In the genomic region with DNA sequence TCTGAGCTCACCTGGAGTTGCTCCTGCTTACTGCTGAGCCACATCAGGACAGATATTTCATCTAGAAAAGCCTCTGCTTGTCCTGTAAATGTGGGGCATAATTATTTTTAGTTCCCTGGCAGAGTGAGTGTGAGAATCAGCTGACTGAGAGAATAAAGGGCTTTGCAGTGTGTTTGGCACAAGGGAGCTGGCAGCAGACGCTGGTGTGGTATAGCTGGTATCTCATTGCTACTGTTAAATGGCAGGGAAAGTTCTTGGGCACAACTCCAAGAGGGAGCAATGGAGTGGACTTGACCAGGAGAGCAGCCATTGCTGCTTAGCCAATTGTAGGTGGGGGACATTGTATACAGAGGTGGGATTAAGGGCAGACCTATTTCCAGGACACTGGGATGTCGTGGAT, we compare ENCODE assay signal across 14 mouse cellular contexts.
DNase-seq lines count a peak whose midpoint lies in the region; ATAC-seq and TF ChIP-seq lines count a peak whose summit lies in the region.
"Had no signal": no experiment of that assay in that cellular context is flagged by ENCODE, and none has a peak within 500 bp of the region (broad histone marks: within the 10 kb centered on the region; RNA-seq: fewer than 3 reads in every experiment).

No protein-coding gene starts in this region.

- no peak overlapping the region for H3K4me2 ChIP-seq in hindbrain, postnatal 0 days (ENCODE audit: low read depth, low read length)
- H3K4me2 ChIP-seq in hindbrain, embryonic 12.5 days (replicated peaks), result no peak overlapping the region
- no peak overlapping the region for H3K4me2 ChIP-seq in forebrain, embryonic 16.5 days (ENCODE audit: low read length)
- no peak overlapping the region for H3K4me2 ChIP-seq in heart, postnatal 0 days (ENCODE audit: low read depth, low read length)
- H3K4me2 ChIP-seq in kidney, embryonic 14.5 days (replicated peaks; ENCODE audit: low read depth, low read length), result no peak overlapping the region
- H3K4me2 ChIP-seq: hindbrain, embryonic 13.5 days; limb, embryonic 15.5 days had no signal

- H3K9ac ChIP-seq in hindbrain, postnatal 0 days (replicated peaks; ENCODE audit: low read length), result no peak overlapping the region
- H3K9ac ChIP-seq in hindbrain, embryonic 12.5 days, result no peak overlapping the region
- no peak overlapping the region for H3K9ac ChIP-seq in forebrain, embryonic 16.5 days (replicated peaks; ENCODE audit: low read depth, low read length)
- H3K9ac ChIP-seq in heart, postnatal 0 days (replicated peaks; ENCODE audit: low read depth, low read length), result no peak overlapping the region
- no peak overlapping the region for H3K9ac ChIP-seq in kidney, embryonic 14.5 days (ENCODE audit: low read depth, low read length)
- H3K9ac ChIP-seq: hindbrain, embryonic 13.5 days; limb, embryonic 15.5 days had no signal

- H3K9me3 ChIP-seq in hindbrain, postnatal 0 days (ENCODE audit: low read length), result no peaks in the 10 kb centered on the region
- H3K9me3 ChIP-seq in hindbrain, embryonic 12.5 days (replicated peaks), result no peaks in the 10 kb centered on the region
- no peaks in the 10 kb centered on the region for H3K9me3 ChIP-seq in forebrain, embryonic 16.5 days (ENCODE audit: control insufficient read depth, low read length)
- no peaks in the 10 kb centered on the region for H3K9me3 ChIP-seq in heart, postnatal 0 days (replicated peaks; ENCODE audit: control insufficient read depth, low read length)
- H3K9me3 ChIP-seq in kidney, embryonic 14.5 days (ENCODE audit: control insufficient read depth, low read length), result no peaks in the 10 kb centered on the region
- H3K9me3 ChIP-seq: hindbrain, embryonic 13.5 days; limb, embryonic 15.5 days had no signal

- H3K27ac ChIP-seq in hindbrain, postnatal 0 days, result no peak overlapping the region
- H3K27ac ChIP-seq in hindbrain, embryonic 12.5 days, result no peak overlapping the region
- no peak overlapping the region for H3K27ac ChIP-seq in forebrain, embryonic 16.5 days (ENCODE audit: low read length)
- H3K27ac ChIP-seq in heart, postnatal 0 days (ENCODE audit: low read depth), result no peak overlapping the region; the same call in 1 of the 2 replicates
- no peak overlapping the region for H3K27ac ChIP-seq in kidney, embryonic 14.5 days (ENCODE audit: low read depth, low read length)
- H3K27ac ChIP-seq: hindbrain, embryonic 13.5 days; limb, embryonic 15.5 days had no signal

- intact Hi-C loops in left cerebral cortex, postnatal 25 days (cut with DNase I), result loop anchor here (10.0 kb wide), 1 partner anchor 147 kb away; no protein-coding TSS in a partner anchor

- peaks cover 22% of the 10 kb centered on the region for H3K4me1 ChIP-seq in hindbrain, postnatal 0 days (ENCODE audit: insufficient read depth, low read length)
- H3K4me1 ChIP-seq in hindbrain, embryonic 12.5 days, result peaks cover 15% of the 10 kb centered on the region
- H3K4me1 ChIP-seq in forebrain, embryonic 16.5 days (replicated peaks; ENCODE audit: control insufficient read depth, insufficient read depth, low read length), result peaks cover 23% of the 10 kb centered on the region
- 0 out of 2 replicates have a peak, but pooled peaks cover 5% of the 10 kb centered on the region for H3K4me1 ChIP-seq in heart, postnatal 0 days (ENCODE audit: control insufficient read depth, insufficient read depth)
- H3K4me1 ChIP-seq in kidney, embryonic 14.5 days (ENCODE audit: control insufficient read depth, insufficient read depth, low read length), result no peaks in the 10 kb centered on the region
- H3K4me1 ChIP-seq: limb, embryonic 15.5 days had no signal

- TF ChIP-seq CTCF in hindbrain, postnatal 0 days (IDR thresholded peaks at IDR 0.05; ENCODE audit: low read depth), result no peak
- TF ChIP-seq CTCF in heart, postnatal 0 days (IDR thresholded peaks at IDR 0.05; ENCODE audit: low read depth), result no peak

- H3K4me3 ChIP-seq in hindbrain, postnatal 0 days (ENCODE audit: low read length), result no peak overlapping the region
- no peak overlapping the region for H3K4me3 ChIP-seq in hindbrain, embryonic 12.5 days
- no peak overlapping the region for H3K4me3 ChIP-seq in forebrain, embryonic 16.5 days (replicated peaks; ENCODE audit: low read length)
- no peak overlapping the region for H3K4me3 ChIP-seq in heart, postnatal 0 days (ENCODE audit: low read depth, low read length)
- no peak overlapping the region for H3K4me3 ChIP-seq in kidney, embryonic 14.5 days (ENCODE audit: low read length)
- H3K4me3 ChIP-seq: hindbrain, embryonic 13.5 days; limb, embryonic 15.5 days had no signal

- DNase-seq in hindbrain, postnatal 0 days (ENCODE audit: low spot score), result peak; percentile 40
- peak; percentile 21 for DNase-seq in heart, postnatal 0 days (ENCODE audit: low spot score)
- DNase-seq in left cerebral cortex, postnatal 25 days (ENCODE audit: low spot score in 2 of 2), result peak; percentile 47 to 90
- DNase-seq in cerebellum, adult 11-12 months, result no peak
- no peak for DNase-seq in kidney, postnatal 25 days
- DNase-seq: cerebellum, adult 8-10 months; gastrocnemius, postnatal 14 days had no signal

- no peak for ATAC-seq in hindbrain, postnatal 0 days
- no peak for ATAC-seq in hindbrain, embryonic 12.5 days (ENCODE audit: low FRiP score)
- peak; percentile 47 for ATAC-seq in forebrain, embryonic 16.5 days
- ATAC-seq in heart, postnatal 0 days (ENCODE audit: insufficient read depth, low read depth), result no peak
- no peak for ATAC-seq in kidney, embryonic 14.5 days (ENCODE audit: low FRiP score, low TSS enrichment)
- ATAC-seq: lung, postnatal 0 days had no signal

- no peaks in the 10 kb centered on the region for H3K36me3 ChIP-seq in hindbrain, postnatal 0 days (ENCODE audit: insufficient read depth, low read length)
- no peaks in the 10 kb centered on the region for H3K36me3 ChIP-seq in hindbrain, embryonic 12.5 days
- no peaks in the 10 kb centered on the region for H3K36me3 ChIP-seq in forebrain, embryonic 16.5 days (ENCODE audit: control insufficient read depth, insufficient read depth)
- no peaks in the 10 kb centered on the region for H3K36me3 ChIP-seq in heart, postnatal 0 days (replicated peaks; ENCODE audit: control insufficient read depth, insufficient read depth, low read length)
- H3K36me3 ChIP-seq in kidney, embryonic 14.5 days (ENCODE audit: control insufficient read depth, insufficient read depth, low read length), result no peaks in the 10 kb centered on the region
- H3K36me3 ChIP-seq: hindbrain, embryonic 13.5 days; limb, embryonic 15.5 days had no signal

- no peaks in the 10 kb centered on the region for H3K27me3 ChIP-seq in hindbrain, postnatal 0 days (ENCODE audit: insufficient read depth, low read length)
- H3K27me3 ChIP-seq in hindbrain, embryonic 12.5 days, result no peaks in the 10 kb centered on the region
- H3K27me3 ChIP-seq in forebrain, embryonic 16.5 days (replicated peaks; ENCODE audit: control insufficient read depth, insufficient read depth, low read length), result no peaks in the 10 kb centered on the region
- H3K27me3 ChIP-seq in heart, postnatal 0 days (ENCODE audit: control insufficient read depth, insufficient read depth, low read length), result no peaks in the 10 kb centered on the region
- no peaks in the 10 kb centered on the region for H3K27me3 ChIP-seq in kidney, embryonic 14.5 days (ENCODE audit: control insufficient read depth, insufficient read depth, low read length)
- H3K27me3 ChIP-seq: CH12.LX; hindbrain, embryonic 13.5 days; limb, embryonic 15.5 days had no signal

- no peak for TF ChIP-seq EP300 in heart, postnatal 0 days (IDR thresholded peaks at IDR 0.05; ENCODE audit: low read depth)

- WGBS in hindbrain, postnatal 0 days, result 38% methylated on average over 2 of the region's 2 CpGs
- WGBS in hindbrain, embryonic 12.5 days, result 81% methylated on average over 2 of the region's 2 CpGs
- 28% methylated on average over 2 of the region's 2 CpGs for WGBS in forebrain, embryonic 16.5 days
- 46% methylated on average over 2 of the region's 2 CpGs for WGBS in heart, postnatal 0 days
- WGBS in kidney, embryonic 14.5 days, result 71% methylated on average over 2 of the region's 2 CpGs

Comparison
In these comparisons a context has a peak if more than half of its experiments do, and no peak if none do; other contexts are left out.
1. DNase-seq: peak in hindbrain, postnatal 0 days (single experiment), heart, postnatal 0 days (single experiment) and left cerebral cortex, postnatal 25 days (2 of 2); none in cerebellum, adult 11-12 months (single experiment) and kidney, postnatal 25 days (0 of 2).